Comparison of ENCODE assay signal across 23 mouse cellular contexts in the genomic region with DNA sequence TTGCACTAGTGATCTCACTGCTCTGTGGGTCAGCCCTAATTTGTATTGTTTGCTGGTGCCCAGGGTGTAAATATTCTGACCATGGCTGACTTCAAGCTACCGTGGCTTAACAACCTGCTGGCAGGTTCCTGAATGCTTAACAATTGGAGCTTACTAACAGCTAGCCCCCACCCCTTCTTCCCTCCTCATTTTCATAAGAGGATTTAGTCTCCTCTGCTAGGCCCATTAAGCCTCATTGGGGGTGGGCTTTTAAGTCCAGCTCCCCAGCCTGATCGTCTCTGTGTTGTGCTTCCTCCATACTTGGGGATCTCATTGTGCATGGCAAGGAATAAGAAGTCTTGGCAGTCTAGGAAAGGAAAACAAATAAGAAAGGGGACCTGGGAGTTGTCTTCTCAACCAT.
DNase-seq lines count a peak whose midpoint lies in the region; ATAC-seq and TF ChIP-seq lines count a peak whose summit lies in the region.
"Had no signal": no experiment of that assay in that cellular context is flagged by ENCODE, and none has a peak within 500 bp of the region (broad histone marks: within the 10 kb centered on the region; RNA-seq: fewer than 3 reads in every experiment).

No protein-coding gene starts in this region.

- DNase-seq in forebrain, embryonic 10.5 days (ENCODE audit: extremely low spot score, low spot score) = peak; percentile 23
- DNase-seq in forebrain, postnatal 0 days = no peak
- no peak for DNase-seq in midbrain, embryonic 11.5 days (ENCODE audit: low spot score, missing footprints)
- DNase-seq in midbrain, postnatal 0 days (ENCODE audit: low spot score) = no peak
- DNase-seq in retina, postnatal 1 day = peak; percentile 76
- no peak for DNase-seq in lung, postnatal 4 days
- no peak for DNase-seq in kidney, postnatal 36 days
- DNase-seq: adrenal gland, adult 8-10 months; adrenal gland, postnatal 36 days; B cell, adult 2 months; cerebellum, adult 11 months; cerebellum, adult 9-11 months; cerebellum, postnatal 36 days; gastrocnemius, postnatal 36 days; heart, adult 11 months; heart, postnatal 14 days had no signal

- WGBS in forebrain, embryonic 10.5 days = 6% methylated on average over 2 of the region's 2 CpGs
- WGBS in forebrain, postnatal 0 days = 6% methylated on average over 2 of the region's 2 CpGs
- 6% methylated on average over 2 of the region's 2 CpGs for WGBS in midbrain, embryonic 11.5 days
- WGBS in midbrain, postnatal 0 days = 17% methylated on average over 2 of the region's 2 CpGs

- peaks cover 11% of the 10 kb centered on the region for H3K27me3 ChIP-seq in forebrain, embryonic 10.5 days (ENCODE audit: poor library complexity, severe bottlenecking)
- no peaks in the 10 kb centered on the region for H3K27me3 ChIP-seq in forebrain, postnatal 0 days (ENCODE audit: insufficient read depth, low read length)
- H3K27me3 ChIP-seq in midbrain, embryonic 11.5 days (ENCODE audit: control insufficient read depth, insufficient read depth, low read length) = no peaks in the 10 kb centered on the region
- no peaks in the 10 kb centered on the region; the same call in 1 of the 2 replicates for H3K27me3 ChIP-seq in midbrain, postnatal 0 days (ENCODE audit: insufficient read depth, low read length)
- H3K27me3 ChIP-seq: embryonic facial prominence, embryonic 13.5 days; heart, embryonic 15.5 days; hindbrain, embryonic 13.5 days had no signal

- ATAC-seq in forebrain, postnatal 0 days = no peak
- peak; percentile 83 for ATAC-seq in midbrain, embryonic 11.5 days (ENCODE audit: low FRiP score)
- no peak for ATAC-seq in midbrain, postnatal 0 days (ENCODE audit: low FRiP score)
- ATAC-seq: CD4-positive, CD25-positive, alpha-beta regulatory T cell, adult 4 months; hindbrain, postnatal 0 days had no signal

- no peak overlapping the region for H3K4me3 ChIP-seq in forebrain, embryonic 10.5 days
- H3K4me3 ChIP-seq in forebrain, postnatal 0 days (ENCODE audit: low read depth, low read length) = no peak overlapping the region
- no peak overlapping the region for H3K4me3 ChIP-seq in midbrain, embryonic 11.5 days (ENCODE audit: low read depth, low read length)
- H3K4me3 ChIP-seq in midbrain, postnatal 0 days (ENCODE audit: low read depth, low read length) = no peak overlapping the region
- H3K4me3 ChIP-seq: embryonic facial prominence, embryonic 13.5 days; heart, embryonic 10.5 days; heart, embryonic 15.5 days; hindbrain, embryonic 13.5 days had no signal

- no peaks in the 10 kb centered on the region for H3K9me3 ChIP-seq in forebrain, embryonic 10.5 days
- no peaks in the 10 kb centered on the region for H3K9me3 ChIP-seq in forebrain, postnatal 0 days (ENCODE audit: low read length)
- no peaks in the 10 kb centered on the region for H3K9me3 ChIP-seq in midbrain, embryonic 11.5 days (ENCODE audit: control insufficient read depth, low read length)
- no peaks in the 10 kb centered on the region for H3K9me3 ChIP-seq in midbrain, postnatal 0 days (ENCODE audit: low read length)
- H3K9me3 ChIP-seq: embryonic facial prominence, embryonic 13.5 days; G1E; heart, embryonic 10.5 days; heart, embryonic 15.5 days; hindbrain, embryonic 13.5 days had no signal

- no peak for TF ChIP-seq CTCF in forebrain, postnatal 0 days (IDR thresholded peaks at IDR 0.05; ENCODE audit: low read depth)
- TF ChIP-seq CTCF in midbrain, postnatal 0 days (IDR thresholded peaks at IDR 0.05) = no peak

- H3K9ac ChIP-seq in forebrain, postnatal 0 days = no peak overlapping the region
- H3K9ac ChIP-seq in midbrain, embryonic 11.5 days (ENCODE audit: low read length) = no peak overlapping the region
- no peak overlapping the region for H3K9ac ChIP-seq in midbrain, postnatal 0 days (replicated peaks; ENCODE audit: low read length, poor library complexity, severe bottlenecking)
- H3K9ac ChIP-seq: embryonic facial prominence, embryonic 13.5 days; heart, embryonic 15.5 days; hindbrain, embryonic 13.5 days had no signal

- peaks cover 22% of the 10 kb centered on the region for H3K4me1 ChIP-seq in forebrain, embryonic 10.5 days
- no peaks in the 10 kb centered on the region for H3K4me1 ChIP-seq in forebrain, postnatal 0 days (ENCODE audit: insufficient read depth)
- peaks cover 12% of the 10 kb centered on the region for H3K4me1 ChIP-seq in midbrain, embryonic 11.5 days (ENCODE audit: control insufficient read depth, insufficient read depth, low read length)
- H3K4me1 ChIP-seq in midbrain, postnatal 0 days (ENCODE audit: insufficient read depth, low read length) = no peaks in the 10 kb centered on the region
- H3K4me1 ChIP-seq: embryonic facial prominence, embryonic 13.5 days; heart, embryonic 10.5 days; heart, embryonic 15.5 days; hindbrain, embryonic 13.5 days had no signal

- no peak overlapping the region for H3K27ac ChIP-seq in forebrain, embryonic 10.5 days
- H3K27ac ChIP-seq in forebrain, postnatal 0 days (ENCODE audit: low read depth, low read length) = no peak overlapping the region
- H3K27ac ChIP-seq in midbrain, embryonic 11.5 days (ENCODE audit: low read depth, low read length) = no peak overlapping the region
- H3K27ac ChIP-seq in midbrain, postnatal 0 days (ENCODE audit: low read depth, low read length) = no peak overlapping the region
- H3K27ac ChIP-seq: embryonic facial prominence, embryonic 13.5 days; heart, embryonic 10.5 days; heart, embryonic 15.5 days; hindbrain, embryonic 13.5 days; hindbrain, postnatal 0 days had no signal

- no peaks in the 10 kb centered on the region for H3K36me3 ChIP-seq in forebrain, embryonic 10.5 days (replicated peaks)
- H3K36me3 ChIP-seq in forebrain, postnatal 0 days (ENCODE audit: insufficient read depth) = no peaks in the 10 kb centered on the region
- no peaks in the 10 kb centered on the region for H3K36me3 ChIP-seq in midbrain, embryonic 11.5 days (ENCODE audit: control insufficient read depth, insufficient read depth, low read length)
- no peaks in the 10 kb centered on the region for H3K36me3 ChIP-seq in midbrain, postnatal 0 days (ENCODE audit: insufficient read depth, low read length)
- H3K36me3 ChIP-seq: embryonic facial prominence, embryonic 13.5 days; G1E; heart, embryonic 10.5 days; heart, embryonic 15.5 days; hindbrain, embryonic 13.5 days had no signal

- no peak overlapping the region for H3K4me2 ChIP-seq in forebrain, postnatal 0 days (ENCODE audit: low read depth)
- no peak overlapping the region for H3K4me2 ChIP-seq in midbrain, embryonic 11.5 days
- no peak overlapping the region for H3K4me2 ChIP-seq in midbrain, postnatal 0 days (ENCODE audit: low read depth, low read length, poor library complexity, severe bottlenecking)
- H3K4me2 ChIP-seq: embryonic facial prominence, embryonic 13.5 days; heart, embryonic 15.5 days; hindbrain, embryonic 13.5 days had no signal

Comparison
In these comparisons a context has a peak if more than half of its experiments do, and no peak if none do; other contexts are left out.
1. DNase-seq: peak in forebrain, embryonic 10.5 days (single experiment) and retina, postnatal 1 day (single experiment); none in forebrain, postnatal 0 days (single experiment), midbrain, embryonic 11.5 days (single experiment), midbrain, postnatal 0 days (single experiment), lung, postnatal 4 days (0 of 2) and kidney, postnatal 36 days (0 of 2).